Mouse (Mus musculus) neural tube, embryonic 11.5 days (tissue): Measurements from ENCODE around the gene Depdc5. TPM values are rescaled to one million over a fixed set of nuclear protein-coding genes. Genes with fewer than 3 reads are reported as not detected.
"Not testable (repeated sequence)": the region's sequence is repeated elsewhere in the genome, so short reads cannot be mapped to it uniquely, and the experiment has no call there.

Source experiments
- ATAC-seq: fragments of 200-750 bp; cut with Nextera tagmentation; 2 replicates; pipeline ENCODE4 v1.8.0; 2017; ENCODE audit warnings: moderate number of reproducible peaks, mild to moderate bottlenecking, moderate TSS enrichment, moderate library complexity; ENCODE audit not compliant: insufficient read depth, low FRiP score, low TSS enrichment
- DNase-seq: peaks from one replicate; pipeline ENCODE4 v3.0.0-alpha.2; 2015; ENCODE audit warnings: low spot score
- H3K27ac ChIP-seq: fragments of 300-500 bp; sonication (generic); 2 replicates; pipeline ENCODE4 v1.5.1; 2014; ENCODE audit warnings: low read depth, mild to moderate bottlenecking, low read length
- H3K27me3 ChIP-seq: fragments of 300-500 bp; sonication (generic); 2 replicates; pipeline ENCODE4 v1.6.1; 2014; ENCODE audit warnings: mild to moderate bottlenecking, low read length, mixed read lengths; ENCODE audit not compliant: control insufficient read depth, insufficient read depth
- H3K36me3 ChIP-seq: fragments of 300-500 bp; sonication (generic); 2 replicates; pipeline ENCODE4 v1.6.1; 2014; ENCODE audit warnings: mild to moderate bottlenecking, low read length, moderate library complexity, mixed read lengths; ENCODE audit not compliant: control insufficient read depth, insufficient read depth
- H3K4me1 ChIP-seq: fragments of 300-500 bp; sonication (generic); 2 replicates; pipeline ENCODE4 v1.6.1; 2014; ENCODE audit warnings: low read length, mixed read lengths; ENCODE audit not compliant: control insufficient read depth, insufficient read depth
- H3K4me2 ChIP-seq: fragments of 300-500 bp; sonication (generic); 2 replicates; pipeline ENCODE4 v1.6.1; 2014; ENCODE audit warnings: low read depth, mild to moderate bottlenecking, moderate library complexity
- H3K4me3 ChIP-seq: fragments of 300-500 bp; sonication (generic); 2 replicates; pipeline ENCODE4 v1.5.1; 2014; ENCODE audit warnings: low read depth, low read length
- H3K9ac ChIP-seq: fragments of 300-500 bp; sonication (generic); 2 replicates; pipeline ENCODE4 v1.6.1; 2014; ENCODE audit warnings: mild to moderate bottlenecking, low read length
- H3K9me3 ChIP-seq: fragments of 300-500 bp; sonication (generic); 2 replicates; pipeline ENCODE4 v1.6.1; 2016; ENCODE audit warnings: low read length; ENCODE audit not compliant: control insufficient read depth
- WGBS: fragments of 180-500 bp; shearing (Covaris S2); extraction: QIAGEN DNeasy Blood & Tissue Kit; methylation state at CpG from one replicate; pipeline ENCODE4 v1.1.7; 2014; 5-methylcytosine and 5-hydroxymethylcytosine counted together
- polyA plus RNA-seq: library from polyadenylated mRNA; unstranded; fragments of >200 nt; fragmentation: Nextera tagmentation; extraction: Ambion mirVana; gene quantifications from 2 replicates; pipeline ENCODE4 v1.2.1, GENCODE M21; 2014

Gene Depdc5
- polyA plus RNA-seq, 1 experiment from 2014 or later, result 39.7 TPM

DNA sequence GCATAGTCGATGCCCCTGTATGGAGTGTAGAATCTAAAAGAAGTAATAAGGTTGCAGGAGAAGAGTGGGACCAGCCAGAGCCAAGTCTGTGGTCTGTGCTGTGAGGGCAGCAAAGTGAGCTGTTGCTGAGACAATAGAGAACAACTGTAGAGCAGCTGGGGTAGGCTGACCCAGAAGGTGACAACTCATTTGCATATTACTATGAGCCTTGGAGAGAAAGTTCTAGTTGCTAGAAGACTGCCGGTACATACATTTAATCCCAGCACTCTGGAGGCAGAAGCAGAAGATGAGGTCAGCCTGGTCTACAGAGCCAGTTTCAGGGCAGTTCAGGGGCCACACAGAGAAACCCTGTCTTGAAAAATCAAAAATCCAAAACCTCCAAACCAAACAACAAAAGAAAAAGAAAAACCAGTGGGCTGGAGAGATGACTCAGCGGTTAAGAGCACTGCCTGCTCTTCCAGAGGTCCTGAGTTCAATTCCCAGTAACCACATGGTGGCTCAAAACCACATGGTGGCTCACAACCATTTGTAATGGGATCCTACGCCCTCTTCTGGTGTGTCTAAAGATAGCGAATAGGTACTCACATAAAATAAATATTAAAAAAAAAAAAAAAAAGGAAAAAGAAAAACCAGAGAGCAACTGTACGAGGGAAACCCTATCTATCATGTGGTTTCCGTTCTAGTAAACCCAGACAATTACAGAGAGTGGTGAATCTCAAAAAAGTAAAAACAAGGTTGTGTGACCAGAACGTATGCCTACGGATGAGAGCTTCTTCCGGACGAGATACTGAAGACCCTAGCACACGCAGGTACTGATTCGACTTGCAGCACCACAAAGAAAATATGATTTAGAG is 175.4 kb downstream of the Depdc5 start:
- Histone ChIP-seq H3K4me1 (no peaks in the 10 kb centered on the region), H3K27ac (no peak overlapping the region), H3K4me2 (peak overlapping the region; percentile 34; the same call in 1 of the 2 replicates), H3K9ac (no peak overlapping the region), H3K36me3 (no peaks in the 10 kb centered on the region), H3K9me3 (no peaks in the 10 kb centered on the region), H3K27me3 (no peaks in the 10 kb centered on the region), H3K4me3 (no peak overlapping the region)
- DNase-seq (no peak), ATAC-seq (no peak)
- WGBS, result 47% methylated on average over 13 of the region's 13 CpGs

DNA sequence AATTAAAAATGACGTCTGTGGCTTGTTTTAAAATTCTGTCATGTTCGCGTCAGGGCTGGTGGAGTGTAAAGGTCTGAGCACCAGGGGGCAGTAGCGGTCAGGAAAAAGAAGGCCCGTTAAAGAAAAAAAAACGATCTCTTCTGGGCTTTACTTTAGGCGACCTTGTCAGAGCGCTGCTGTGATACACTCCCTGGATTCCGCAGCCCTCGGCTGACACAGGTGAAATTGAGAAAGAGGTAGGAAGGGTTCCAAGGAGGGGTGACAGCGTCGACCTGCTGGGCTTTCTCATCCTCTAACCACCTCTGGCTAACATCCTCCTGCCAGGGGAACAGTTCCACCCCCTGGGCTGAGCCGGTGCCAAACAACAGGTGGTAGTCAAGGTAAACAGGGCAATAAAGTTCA is 176.0 kb downstream of the Depdc5 start:
- WGBS, result 4% methylated on average over 13 of the region's 13 CpGs
- no peak overlapping the region for H3K9ac ChIP-seq
- H3K27ac ChIP-seq, result no peak overlapping the region
- H3K27me3 ChIP-seq, result no peaks in the 10 kb centered on the region
- ATAC-seq (no peak), DNase-seq (peak; percentile 79)
- H3K36me3 ChIP-seq, result no peaks in the 10 kb centered on the region
- H3K4me2 ChIP-seq, result peak overlapping the region; percentile 34
- H3K4me1 ChIP-seq, result no peaks in the 10 kb centered on the region
- H3K9me3 ChIP-seq, result no peaks in the 10 kb centered on the region
- no peak overlapping the region for H3K4me3 ChIP-seq

DNA sequence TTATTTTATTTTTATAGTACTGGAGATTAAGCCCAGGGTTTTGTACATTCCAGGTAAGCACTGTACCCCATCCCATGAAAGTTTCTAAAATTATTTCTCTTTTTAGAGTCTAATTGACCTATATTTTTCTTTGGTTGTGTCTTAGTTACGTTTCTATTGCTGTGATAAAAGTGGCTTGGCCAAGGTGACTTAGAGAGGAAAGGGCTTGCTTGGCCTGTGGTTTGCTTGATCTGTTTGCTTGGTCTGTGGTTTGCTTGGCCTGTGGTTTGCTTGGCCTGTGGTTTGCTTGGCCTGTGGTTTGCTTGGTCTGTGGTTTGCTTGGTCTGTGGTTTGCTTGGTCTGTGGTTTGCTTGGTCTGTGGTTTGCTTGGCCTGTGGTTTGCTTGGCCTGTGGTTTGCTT is 177.2 kb downstream of the Depdc5 start:
- not testable (repeated sequence) for H3K9ac ChIP-seq, H3K27me3 ChIP-seq, H3K27ac ChIP-seq, H3K9me3 ChIP-seq, DNase-seq, H3K4me1 ChIP-seq, H3K36me3 ChIP-seq, ATAC-seq, H3K4me3 ChIP-seq, H3K4me2 ChIP-seq
- WGBS, result 89% methylated on average over 1 of the region's 1 CpGs

DNA sequence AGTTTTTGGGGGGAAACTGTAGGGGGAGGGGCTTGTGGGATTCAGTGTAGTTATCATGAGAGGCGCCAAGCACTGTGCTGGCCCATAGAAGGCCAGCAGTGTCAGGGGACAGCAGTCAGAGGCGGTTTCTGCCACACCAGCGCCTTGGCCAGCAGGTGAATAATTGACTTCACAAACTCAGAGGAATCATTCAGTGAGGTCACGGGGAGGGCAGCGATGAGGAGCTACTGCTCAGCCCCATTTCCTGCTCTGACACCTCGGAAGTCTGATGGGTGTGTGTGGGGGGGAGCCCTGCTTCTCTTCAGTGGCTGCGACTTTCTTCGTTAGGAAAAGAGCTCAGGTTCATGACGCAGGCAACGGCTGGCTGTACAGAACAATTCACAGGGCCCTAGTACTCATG is 179.9 kb downstream of the Depdc5 start:
- WGBS, result 48% methylated on average over 10 of the region's 10 CpGs
- no peaks in the 10 kb centered on the region for H3K27me3 ChIP-seq
- no peak for DNase-seq

More for the DNA sequence above, 179.9 kb downstream of the Depdc5 start:
- Histone ChIP-seq H3K4me1 (no peaks in the 10 kb centered on the region), H3K27ac (no peak overlapping the region), H3K36me3 (no peaks in the 10 kb centered on the region), H3K4me2 (no peak overlapping the region), H3K9me3 (no peaks in the 10 kb centered on the region), H3K9ac (no peak overlapping the region), H3K4me3 (no peak overlapping the region)
- no peak for ATAC-seq

Other genes with a start within 250 kb of the Depdc5 start
- gene Pisd, start 78.1 kb upstream of the Depdc5 start, polyA plus RNA-seq, result 72.1 and 78.3 TPM in 2 replicates
- not detected in 2 replicates for gene Gm20671, start 36.6 kb upstream of the Depdc5 start, polyA plus RNA-seq
- 12.1 and 12.4 TPM in 2 replicates for gene Prr14l, start 9.4 kb upstream of the Depdc5 start, polyA plus RNA-seq
- 483 and 486 TPM in 2 replicates for gene Ywhah, start 155.1 kb downstream of the Depdc5 start, polyA plus RNA-seq
- not detected in 2 replicates for gene Slc5a1, start 240.5 kb downstream of the Depdc5 start, polyA plus RNA-seq